Mouse (Mus musculus) MEL (cell line): Measurements from ENCODE around the gene Vmn1r217. TPM values are rescaled to one million over a fixed set of nuclear protein-coding genes. Genes with fewer than 3 reads are reported as not detected.

Experiments used
- DNase-seq: peaks from one replicate; pipeline ENCODE4 v3.0.0; 2011; ENCODE audit warnings: low read depth, low spot score
- H3K27ac ChIP-seq: 2 replicates; pipeline ENCODE4 v1.5.1; 2012; ENCODE audit warnings: low read depth, mild to moderate bottlenecking, control low read depth, low read length, moderate library complexity; ENCODE audit not compliant: control insufficient read depth
- H3K27me3 ChIP-seq, 2 experiments: fragments of 150-350 bp in 1 of 2; sonication (generic) in 1 of 2; 2 replicates each; pipeline ENCODE4 v1.6.1; 2012; ENCODE audit warnings: low read length in 2 of 2, mild to moderate bottlenecking in 2 of 2, improper control_type of control experiment in 1 of 2, moderate library complexity in 1 of 2; ENCODE audit not compliant: insufficient read depth in 2 of 2, control insufficient read depth in 1 of 2
- H3K36me3 ChIP-seq, 2 experiments: 2 replicates each; pipeline ENCODE4 v1.6.1; 2012 to 2014; ENCODE audit warnings: low read length in 2 of 2, improper control_type of control experiment in 1 of 2, inconsistent platforms in 1 of 2, mild to moderate bottlenecking in 1 of 2; ENCODE audit not compliant: insufficient read depth in 2 of 2, control insufficient read depth in 1 of 2
- H3K4me1 ChIP-seq, 2 experiments: fragments of 150-350 bp in 1 of 2; sonication (generic) in 1 of 2; 2 replicates each; pipeline ENCODE4 v1.6.1; 2012; ENCODE audit warnings: low read length in 2 of 2, improper control_type of control experiment in 1 of 2, mild to moderate bottlenecking in 1 of 2; ENCODE audit not compliant: insufficient read depth in 2 of 2, control insufficient read depth in 1 of 2
- H3K4me3 ChIP-seq, 2 experiments: fragments of 150-350 bp in 1 of 2; sonication (generic) in 1 of 2; 2 replicates each; pipeline ENCODE4 v1.5.1; 2012; ENCODE audit warnings: low read depth in 2 of 2, low read length in 2 of 2, mild to moderate bottlenecking in 2 of 2, moderate library complexity in 2 of 2, control low read depth in 1 of 2, improper control_type of control experiment in 1 of 2; ENCODE audit not compliant: control insufficient read depth in 1 of 2, insufficient read depth in 1 of 2
- H3K79me2 ChIP-seq: 2 replicates; pipeline ENCODE4 v1.6.1; 2012; ENCODE audit warnings: mild to moderate bottlenecking, low read length, moderate library complexity; ENCODE audit not compliant: control insufficient read depth, poor library complexity, insufficient read depth
- H3K9ac ChIP-seq: 2 replicates; pipeline ENCODE4 v1.6.1; 2012; ENCODE audit warnings: low read depth, mild to moderate bottlenecking, control low read depth, low read length, moderate library complexity; ENCODE audit not compliant: control insufficient read depth, poor library complexity, severe bottlenecking
- H3K9me3 ChIP-seq: fragments of 150-350 bp; sonication (generic); replicated peaks from 2 replicates; pipeline ENCODE4 v1.6.1; 2012; ENCODE audit warnings: mild to moderate bottlenecking, low read length, improper control_type of control experiment, moderate library complexity; ENCODE audit not compliant: insufficient read depth
- BHLHE40 ChIP-seq: IDR thresholded peaks from 2 replicates; pipeline ENCODE4 v1.6.1; 2012; ENCODE audit warnings: low read depth, mild to moderate bottlenecking, inconsistent platforms, low read length, improper control_type of control experiment, borderline replicate concordance
- CHD1 ChIP-seq: IDR thresholded peaks from 2 replicates; pipeline ENCODE4 v1.6.1; 2012; ENCODE audit warnings: low read depth, mild to moderate bottlenecking, inconsistent platforms, low read length, improper control_type of control experiment
- CHD2 ChIP-seq: IDR thresholded peaks from 2 replicates; pipeline ENCODE4 v1.6.1; 2011; ENCODE audit warnings: low read length, improper control_type of control experiment
- E2F4 ChIP-seq: IDR thresholded peaks from 2 replicates; pipeline ENCODE4 v1.6.1; 2011; ENCODE audit warnings: low read depth, low read length, improper control_type of control experiment, borderline replicate concordance
- EP300 ChIP-seq, 2 experiments: IDR thresholded peaks; 2 replicates each; pipeline ENCODE4 v1.6.1; 2011; ENCODE audit warnings: improper control_type of control experiment in 2 of 2, low read length in 2 of 2, low read depth in 1 of 2, mild to moderate bottlenecking in 1 of 2
- ETS1 ChIP-seq: IDR thresholded peaks from 2 replicates; pipeline ENCODE4 v1.6.1; 2012; ENCODE audit warnings: low read depth, mild to moderate bottlenecking, inconsistent platforms, low read length, improper control_type of control experiment, moderate library complexity
- GATA1 ChIP-seq: IDR thresholded peaks from 2 replicates; pipeline ENCODE4 v1.6.1; 2011; ENCODE audit warnings: low read depth, low read length, improper control_type of control experiment
- MAFK ChIP-seq: IDR thresholded peaks from 2 replicates; pipeline ENCODE4 v1.6.1; 2011; ENCODE audit warnings: low read depth, mild to moderate bottlenecking, low read length, improper control_type of control experiment, borderline replicate concordance
- MAZ ChIP-seq: IDR thresholded peaks from 2 replicates; pipeline ENCODE4 v1.6.1; 2012; ENCODE audit warnings: low read depth, mild to moderate bottlenecking, inconsistent platforms, low read length, improper control_type of control experiment
- MEF2A ChIP-seq: IDR thresholded peaks from 2 replicates; pipeline ENCODE4 v1.6.1; 2014; ENCODE audit warnings: low read depth, mild to moderate bottlenecking, inconsistent platforms, low read length, improper control_type of control experiment; ENCODE audit not compliant: poor library complexity, insufficient replicate concordance, severe bottlenecking; ENCODE audit errors: extremely low read depth
- MYB ChIP-seq: IDR thresholded peaks from 2 replicates; pipeline ENCODE4 v1.6.1; 2011; ENCODE audit warnings: mild to moderate bottlenecking, low read depth, low read length, improper control_type of control experiment
- MYC ChIP-seq: IDR thresholded peaks from 2 replicates; pipeline ENCODE4 v1.6.1; 2011; ENCODE audit warnings: low read depth, mild to moderate bottlenecking, low read length, improper control_type of control experiment, moderate library complexity
- NELFE ChIP-seq: IDR thresholded peaks from 2 replicates; pipeline ENCODE4 v1.6.1; 2011; ENCODE audit warnings: low read depth, low read length, improper control_type of control experiment
- NRF1 ChIP-seq: IDR thresholded peaks from 2 replicates; pipeline ENCODE4 v1.6.1; 2014; ENCODE audit warnings: low read depth, mild to moderate bottlenecking, inconsistent platforms, low read length, improper control_type of control experiment, moderate library complexity; ENCODE audit not compliant: poor library complexity, insufficient read depth, severe bottlenecking
- POLR2A ChIP-seq, 2 experiments: IDR thresholded peaks; 2 replicates each; pipeline ENCODE4 v1.6.1; 2011 to 2012; ENCODE audit warnings: low read length in 2 of 2, mild to moderate bottlenecking in 2 of 2, control low read depth in 1 of 2, improper control_type of control experiment in 1 of 2, low read depth in 1 of 2, moderate library complexity in 1 of 2; ENCODE audit not compliant: control insufficient read depth in 1 of 2, insufficient read depth in 1 of 2, poor library complexity in 1 of 2
- POLR2AphosphoS2 ChIP-seq: IDR thresholded peaks from 2 replicates; pipeline ENCODE4 v1.6.1; 2011; ENCODE audit warnings: low read length, improper control_type of control experiment
- RAD21 ChIP-seq: IDR thresholded peaks from 2 replicates; pipeline ENCODE4 v1.6.1; 2011; ENCODE audit warnings: mild to moderate bottlenecking, low read depth, low read length, improper control_type of control experiment
- RCOR1 ChIP-seq: IDR thresholded peaks from 2 replicates; pipeline ENCODE4 v1.6.1; 2012; ENCODE audit warnings: low read depth, mild to moderate bottlenecking, inconsistent platforms, low read length, improper control_type of control experiment
- SIN3A ChIP-seq: IDR thresholded peaks from 2 replicates; pipeline ENCODE4 v1.6.1; 2012; ENCODE audit warnings: low read length, improper control_type of control experiment, inconsistent platforms
- SMC3 ChIP-seq: IDR thresholded peaks from 2 replicates; pipeline ENCODE4 v1.6.1; 2011; ENCODE audit warnings: low read depth, low read length, improper control_type of control experiment
- TAL1 ChIP-seq: IDR thresholded peaks from 2 replicates; pipeline ENCODE4 v1.6.1; 2012; ENCODE audit warnings: mild to moderate bottlenecking, inconsistent platforms, low read length, moderate library complexity, mixed read lengths
- UBTF ChIP-seq: IDR thresholded peaks from 2 replicates; pipeline ENCODE4 v1.6.1; 2012; ENCODE audit warnings: low read depth, mild to moderate bottlenecking, inconsistent platforms, low read length, improper control_type of control experiment, moderate library complexity, borderline replicate concordance; ENCODE audit not compliant: insufficient read depth
- USF1 ChIP-seq: IDR thresholded peaks from 2 replicates; pipeline ENCODE4 v1.6.1; 2014; ENCODE audit warnings: low read depth, mild to moderate bottlenecking, inconsistent platforms, low read length, improper control_type of control experiment, moderate library complexity
- ZC3H11A ChIP-seq: IDR thresholded peaks from 2 replicates; pipeline ENCODE4 v1.6.1; 2012; ENCODE audit warnings: low read depth, mild to moderate bottlenecking, inconsistent platforms, low read length, improper control_type of control experiment
- ZKSCAN1 ChIP-seq: IDR thresholded peaks from 2 replicates; pipeline ENCODE4 v1.6.1; 2012; ENCODE audit warnings: low read depth, mild to moderate bottlenecking, inconsistent platforms, low read length, improper control_type of control experiment, moderate library complexity
- polyA plus RNA-seq, 2 experiments: library from polyadenylated mRNA; stranded (reverse) in 1 of 2; unstranded in 1 of 2; fragments of >175 nt in 1 of 2; fragments of >200 nt in 1 of 2; gene quantifications; 2 replicates each; pipeline versions ENCODE4 v1.2.1 to v1.2.4; 2012; ENCODE audit warnings: low replicate concordance in 2 of 2, low read depth in 1 of 2; ENCODE audit not compliant: insufficient read length in 2 of 2, insufficient read depth in 1 of 2, missing spikeins in 1 of 2
- total RNA-seq: library from RNA; depleted of rRNA; stranded (reverse); fragments of 300-350 nt; gene quantifications from 2 replicates; pipeline ENCODE4 v1.2.3, GENCODE M21; 2012

The Vmn1r217 gene
- total and polyA plus RNA-seq, 3 experiments, result not detected

GRCm38 (mm10) chr13:23157848-23158247 lies 39.8 kb upstream of the Vmn1r217 start:
- H3K9me3 ChIP-seq, result no peaks in the 10 kb centered on the region
- no peak overlapping the region for H3K4me3 ChIP-seq
- no peaks in the 10 kb centered on the region for H3K36me3 ChIP-seq
- no peak overlapping the region for H3K9ac ChIP-seq
- no peaks in the 10 kb centered on the region for H3K27me3 ChIP-seq
- no peak overlapping the region for H3K27ac ChIP-seq
- H3K79me2 ChIP-seq, result no peaks in the 10 kb centered on the region
- DNase-seq, result no peak
- no peak for TF ChIP-seq UBTF
- no peak for TF ChIP-seq POLR2A (IDR thresholded peaks at IDR 0.05; ENCODE audit: control insufficient read depth in 1 of 2, insufficient read depth in 1 of 2, low read depth in 1 of 2, low read length in 2 of 2, poor library complexity in 1 of 2)
- no peak for TF ChIP-seq RAD21
- no peak for TF ChIP-seq RCOR1
- TF ChIP-seq MYC, result no peak
- TF ChIP-seq MEF2A, result no peak
- no peak for TF ChIP-seq ZC3H11A
- TF ChIP-seq NRF1, result no peak
- no peak for TF ChIP-seq GATA1
- no peak for TF ChIP-seq ZKSCAN1
- no peak for TF ChIP-seq MAZ
- no peak for TF ChIP-seq ETS1
- no peak for TF ChIP-seq MAFK
- no peak for TF ChIP-seq SMC3
- no peak for TF ChIP-seq NELFE
- no peak for TF ChIP-seq USF1
- no peak for TF ChIP-seq CHD2
- no peaks in the 10 kb centered on the region for H3K4me1 ChIP-seq

- no peaks in the 10 kb centered on the region for H3K9me3 ChIP-seq
- no peak for DNase-seq
- no peaks in the 10 kb centered on the region for H3K4me1 ChIP-seq
- no peaks in the 10 kb centered on the region for H3K27me3 ChIP-seq
- H3K79me2 ChIP-seq, result no peaks in the 10 kb centered on the region
- no peak overlapping the region for H3K4me3 ChIP-seq
- H3K9ac ChIP-seq, result no peak overlapping the region
- TF ChIP-seq POLR2A (IDR thresholded peaks at IDR 0.05; ENCODE audit: control insufficient read depth in 1 of 2, insufficient read depth in 1 of 2, low read depth in 1 of 2, low read length in 2 of 2, poor library complexity in 1 of 2) (no peak), UBTF (no peak), EP300 (IDR thresholded peaks at IDR 0.05; ENCODE audit: low read depth in 1 of 2, low read length in 2 of 2) (no peak), SIN3A (no peak), TAL1 (no peak), MEF2A (no peak), SMC3 (no peak), BHLHE40 (no peak), MAZ (no peak), USF1 (no peak), POLR2AphosphoS2 (no peak), MAFK (no peak), E2F4 (no peak), MYC (no peak), MYB (no peak), CHD1 (no peak)
- no peaks in the 10 kb centered on the region for H3K36me3 ChIP-seq
- no peak overlapping the region for H3K27ac ChIP-seq
Measured at GRCm38 (mm10) chr13:23138880-23139279, 20.9 kb upstream of the Vmn1r217 start.
